Mouse (Mus musculus) small intestine, adult 2 months (tissue): ENCODE measurements around the gene Cyfip2.

Experiments
- CTCF ChIP-seq: fragments of 200-500 bp; IDR thresholded peaks from 2 replicates; pipeline ENCODE4 v1.5.1; 2012; ENCODE audit warnings: low read depth, mild to moderate bottlenecking, control low read depth, inconsistent platforms, low read length, moderate library complexity, mixed read lengths; ENCODE audit not compliant: insufficient replicate concordance, insufficient read length; ENCODE audit errors: extremely low read depth
- POLR2A ChIP-seq: fragments of 200-500 bp; IDR thresholded peaks from 2 replicates; pipeline ENCODE4 v1.6.1; 2012; ENCODE audit warnings: low read depth, mild to moderate bottlenecking, control low read depth, inconsistent platforms, low read length, moderate library complexity

GRCm38 (mm10) chr11:46309111-46309741 is 3.4 kb downstream of the Cyfip2 start:
- TF ChIP-seq POLR2A: no peak
- no peak for TF ChIP-seq CTCF
